Mouse (Mus musculus): Measurements from ENCODE around the gene Celsr2.

The Celsr2 gene

DNA sequence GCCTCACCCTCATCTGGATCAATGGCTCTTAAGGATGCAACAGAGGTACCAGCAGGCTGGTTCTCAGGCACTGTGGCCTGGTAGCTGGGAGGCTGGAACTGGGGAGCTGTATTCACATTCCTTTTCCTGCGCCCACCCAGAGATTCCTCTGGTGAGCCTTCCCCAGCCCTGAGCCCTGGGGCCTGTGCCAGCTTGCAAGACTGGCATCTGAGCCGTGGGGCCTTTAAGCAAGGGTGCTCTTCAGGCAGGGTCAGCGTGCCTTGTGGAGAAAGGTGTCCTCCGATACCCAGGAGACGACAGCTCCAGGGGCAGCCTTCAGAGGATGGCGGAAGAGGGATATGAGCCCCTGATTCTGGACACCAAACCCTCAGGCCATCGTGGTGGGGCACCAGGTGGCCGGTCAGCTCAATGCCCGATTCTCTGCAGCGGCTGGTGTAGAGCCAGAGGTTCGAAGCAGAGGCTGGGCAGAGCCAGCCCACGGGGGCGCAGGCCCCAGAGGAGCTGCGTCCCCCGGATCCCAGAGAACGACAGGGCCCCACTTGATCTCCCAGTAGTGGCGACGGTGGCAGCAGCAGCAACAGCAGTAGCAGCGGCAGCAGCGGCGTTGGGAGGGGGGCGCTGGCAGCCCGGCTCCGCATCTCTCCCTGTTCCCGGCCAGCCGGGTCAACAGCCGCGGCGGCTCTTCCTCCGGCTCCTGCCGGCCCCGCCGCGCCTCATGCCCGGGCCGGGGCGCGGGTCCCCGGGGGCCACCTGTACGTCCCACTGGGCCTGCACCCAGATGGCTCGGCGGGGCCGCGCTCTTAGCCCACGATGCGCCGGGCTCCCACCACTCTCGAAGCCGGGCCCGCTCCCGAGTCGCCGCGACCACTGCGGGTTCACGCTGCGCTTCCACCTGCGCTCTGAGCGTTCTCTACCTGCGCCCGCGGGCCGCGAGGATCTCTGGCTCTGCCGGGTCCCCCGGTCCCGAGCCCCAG lies at the start of gene Celsr2:
TSS of gene Celsr2 (minus strand) at position 696 of the 974 bp plus-strand sequence.
- in situ Hi-C loops (cut with MboI, MseI): no loop called here

- in situ Hi-C loops (cut with MboI, MseI): no loop called here
Observed at GRCm38 (mm10) chr3:108458866-108459265, 43.5 kb upstream of the Celsr2 start.

- in situ Hi-C loops (cut with MboI, MseI): no loop called here
Observed at GRCm38 (mm10) chr3:108458380-108458779, 43.0 kb upstream of the Celsr2 start.

- in situ Hi-C loops (cut with MboI, MseI): no loop called here
Observed at GRCm38 (mm10) chr3:108454172-108454571, 38.8 kb upstream of the Celsr2 start.

DNA sequence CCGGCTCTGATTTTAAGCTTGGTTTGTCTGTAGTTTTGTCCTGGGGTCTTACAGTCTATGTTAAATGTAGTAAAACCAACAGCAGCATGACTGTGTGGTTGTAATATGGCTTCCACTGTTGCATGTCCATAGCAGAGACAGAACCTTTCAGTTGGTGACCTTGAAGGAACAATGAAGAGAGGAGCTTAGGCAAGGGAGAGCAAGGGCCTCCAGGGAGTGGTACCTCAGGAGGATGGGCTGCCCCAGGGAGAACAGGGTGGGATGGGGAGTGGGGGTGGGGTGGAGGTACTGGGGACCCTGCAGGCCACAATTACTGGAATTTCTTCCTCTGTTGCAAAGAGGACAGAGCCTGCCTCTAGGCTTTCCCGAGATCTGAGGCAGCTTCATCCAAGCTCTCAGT lies 36.6 kb upstream of the Celsr2 start:
- in situ Hi-C loops (cut with MboI, MseI): no loop called here

- in situ Hi-C loops (cut with MboI, MseI): no loop called here
Observed at GRCm38 (mm10) chr3:108445366-108445705, 30.0 kb upstream of the Celsr2 start.

- in situ Hi-C loops (cut with MboI, MseI): no loop called here
Observed at GRCm38 (mm10) chr3:108444698-108445365, 29.5 kb upstream of the Celsr2 start, which contains the start of gene Sars. Sars (minus strand) TSS chr3:108445209.

DNA sequence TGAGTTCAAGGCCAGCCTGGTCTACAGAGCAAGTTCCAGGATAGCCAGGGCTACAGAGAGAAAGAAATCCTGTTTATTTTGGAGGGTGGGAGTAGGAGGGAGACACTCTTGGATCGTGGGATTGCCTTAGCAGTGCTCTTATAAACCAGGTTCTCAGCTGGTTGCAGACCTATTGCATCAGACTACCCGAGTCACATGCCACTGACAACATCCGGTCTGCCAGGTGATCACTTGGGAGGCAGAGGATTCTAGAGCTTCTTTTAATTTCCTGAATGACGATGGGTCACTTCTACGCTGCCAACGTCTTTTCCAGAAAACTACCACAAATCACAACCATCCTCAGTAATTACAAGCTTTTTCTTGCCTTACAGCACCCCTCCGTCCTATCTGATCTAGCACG lies 28.7 kb upstream of the Celsr2 start:
- in situ Hi-C loops (cut with MboI, MseI): no loop called here

DNA sequence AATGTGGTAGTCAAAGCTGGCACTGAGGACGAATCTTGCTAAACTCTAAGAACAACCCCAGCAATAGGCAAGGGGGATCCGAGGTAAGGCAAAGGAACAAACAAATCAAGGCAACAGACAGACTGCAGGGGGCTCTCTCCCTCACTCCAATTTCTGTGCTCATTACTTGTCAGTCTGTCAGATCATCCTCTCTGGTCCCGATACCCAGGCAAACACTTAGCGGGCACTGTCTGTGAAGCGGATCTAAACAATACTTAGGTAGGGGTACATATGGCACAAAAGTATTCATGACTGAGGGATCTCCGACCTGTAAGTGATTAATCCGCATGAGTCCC lies 21.0 kb upstream of the Celsr2 start:
- in situ Hi-C loops (cut with MboI, MseI): no loop called here

DNA sequence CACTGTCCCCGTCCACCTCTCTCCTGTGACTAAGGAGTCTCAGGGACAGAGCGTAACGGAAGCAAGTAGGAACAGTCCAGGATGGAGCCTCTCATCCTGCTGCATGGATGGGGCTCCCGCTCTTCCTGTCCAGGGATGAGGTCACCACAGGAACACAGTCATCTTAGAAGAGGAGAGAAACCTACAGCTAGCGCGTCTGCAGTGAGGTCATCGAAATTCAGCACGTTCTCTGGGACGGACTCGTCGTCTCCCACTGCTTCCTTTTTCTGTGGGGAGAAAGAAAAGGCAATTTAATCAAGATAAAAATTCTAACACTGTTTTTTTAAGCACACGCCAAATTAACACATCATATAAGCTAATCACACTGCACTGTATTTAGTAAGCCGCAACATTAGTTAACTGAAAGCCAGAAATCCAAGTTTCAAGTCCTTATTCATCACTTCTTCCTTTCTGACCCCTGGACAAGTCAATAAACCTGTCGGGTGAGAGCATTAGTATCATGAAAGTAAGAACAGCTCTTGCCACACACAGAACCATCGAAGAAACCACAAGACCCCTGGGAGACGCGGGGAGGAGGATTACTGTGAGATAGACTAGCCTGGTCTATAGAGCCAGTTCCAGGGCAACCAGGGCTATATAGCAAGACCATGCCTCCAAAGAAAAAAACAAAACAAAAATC lies 20.5 kb upstream of the Celsr2 start:
- in situ Hi-C loops (cut with MboI, MseI): no loop called here

DNA sequence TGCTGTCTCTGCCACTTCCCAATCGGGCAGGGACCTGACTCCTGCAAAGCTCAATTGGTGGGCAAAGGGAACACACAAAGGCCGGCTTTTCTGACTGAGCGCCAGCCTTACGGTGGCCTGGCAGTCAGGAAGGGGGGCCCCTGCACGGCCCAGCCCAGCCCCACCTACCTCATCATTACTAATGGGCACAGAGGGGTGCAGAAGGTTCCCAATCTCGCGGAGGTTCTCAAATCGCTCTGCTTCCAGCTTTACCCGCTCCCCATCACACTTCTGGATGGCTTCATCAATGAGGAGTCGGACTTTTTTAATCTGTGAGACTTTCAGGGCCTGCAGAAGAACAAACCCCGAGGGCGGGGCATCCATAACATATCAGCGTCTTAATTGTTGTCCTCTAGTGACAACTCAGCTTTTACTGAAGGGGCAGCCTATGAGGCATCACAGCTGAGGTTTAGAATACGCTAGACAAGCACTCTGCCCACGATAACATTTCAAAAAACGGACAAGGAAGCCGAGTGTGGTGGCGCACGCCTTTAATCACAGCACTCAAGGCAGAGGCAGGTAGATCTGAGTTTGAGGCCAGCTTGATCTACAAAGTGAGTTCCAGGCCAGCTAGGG lies 18.6 kb upstream of the Celsr2 start:
- in situ Hi-C loops (cut with MboI, MseI): no loop called here

DNA sequence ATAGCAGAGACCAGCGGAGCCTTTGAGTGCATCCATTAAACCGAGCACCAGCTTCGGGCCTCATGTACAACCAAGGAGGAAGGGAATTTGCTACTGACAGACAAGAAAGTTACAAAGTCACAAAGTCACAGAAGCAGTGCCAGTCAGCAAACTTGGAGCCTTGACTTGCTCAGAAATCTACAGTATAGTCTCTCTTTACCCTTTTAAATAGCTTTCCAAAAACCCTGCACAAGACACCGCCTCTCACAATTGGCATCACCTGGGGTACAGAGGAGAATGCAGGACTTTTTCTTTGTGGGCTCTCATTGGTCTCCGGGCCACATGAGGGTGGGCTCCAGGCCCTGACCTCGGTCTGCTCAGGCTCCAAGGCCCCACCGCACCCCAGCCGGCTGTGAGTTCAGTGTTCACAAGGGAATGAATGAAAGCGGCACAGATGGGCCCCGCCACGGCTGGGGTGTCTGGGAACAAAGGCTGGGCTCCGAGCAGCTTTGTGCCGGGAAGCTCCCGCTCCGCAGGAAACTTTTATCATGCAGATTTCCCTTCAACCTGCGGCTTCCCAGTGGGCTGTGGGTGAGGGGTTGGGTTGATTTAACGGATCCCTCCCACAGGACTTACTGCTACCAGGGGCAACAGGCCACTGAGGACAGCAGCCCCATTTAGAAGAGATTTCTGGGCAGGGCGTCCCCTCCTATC lies 18.0 kb upstream of the Celsr2 start:
- in situ Hi-C loops (cut with MboI, MseI): no loop called here

GRCm38 (mm10) chr3:108432542-108433187 lies 17.3 kb upstream of the Celsr2 start:
- in situ Hi-C loops (cut with MboI, MseI): no loop called here

DNA sequence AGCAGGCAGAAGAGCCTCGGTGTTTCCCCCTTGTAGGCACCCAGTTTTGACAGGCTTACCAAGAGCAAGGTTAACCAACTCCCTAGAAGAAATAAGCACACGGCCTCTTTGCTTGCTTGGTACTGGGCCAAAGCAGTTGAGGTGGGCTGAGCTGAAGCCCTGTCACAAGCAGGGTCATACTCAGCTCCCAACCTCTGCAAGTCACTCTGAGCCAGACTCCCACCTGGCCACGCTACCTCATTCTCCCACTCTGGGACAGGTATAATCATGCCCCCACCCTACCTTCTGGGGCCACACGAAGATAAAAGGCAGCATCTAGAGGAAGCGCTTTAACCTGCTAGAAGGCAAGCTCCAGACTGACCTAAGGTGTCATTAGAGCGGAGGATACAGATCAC lies 10.3 kb upstream of the Celsr2 start:
- in situ Hi-C loops (cut with MboI, MseI): no loop called here

- in situ Hi-C loops (cut with MboI, MseI): no loop called here
Observed at GRCm38 (mm10) chr3:108424944-108425623, 9.7 kb upstream of the Celsr2 start.

DNA sequence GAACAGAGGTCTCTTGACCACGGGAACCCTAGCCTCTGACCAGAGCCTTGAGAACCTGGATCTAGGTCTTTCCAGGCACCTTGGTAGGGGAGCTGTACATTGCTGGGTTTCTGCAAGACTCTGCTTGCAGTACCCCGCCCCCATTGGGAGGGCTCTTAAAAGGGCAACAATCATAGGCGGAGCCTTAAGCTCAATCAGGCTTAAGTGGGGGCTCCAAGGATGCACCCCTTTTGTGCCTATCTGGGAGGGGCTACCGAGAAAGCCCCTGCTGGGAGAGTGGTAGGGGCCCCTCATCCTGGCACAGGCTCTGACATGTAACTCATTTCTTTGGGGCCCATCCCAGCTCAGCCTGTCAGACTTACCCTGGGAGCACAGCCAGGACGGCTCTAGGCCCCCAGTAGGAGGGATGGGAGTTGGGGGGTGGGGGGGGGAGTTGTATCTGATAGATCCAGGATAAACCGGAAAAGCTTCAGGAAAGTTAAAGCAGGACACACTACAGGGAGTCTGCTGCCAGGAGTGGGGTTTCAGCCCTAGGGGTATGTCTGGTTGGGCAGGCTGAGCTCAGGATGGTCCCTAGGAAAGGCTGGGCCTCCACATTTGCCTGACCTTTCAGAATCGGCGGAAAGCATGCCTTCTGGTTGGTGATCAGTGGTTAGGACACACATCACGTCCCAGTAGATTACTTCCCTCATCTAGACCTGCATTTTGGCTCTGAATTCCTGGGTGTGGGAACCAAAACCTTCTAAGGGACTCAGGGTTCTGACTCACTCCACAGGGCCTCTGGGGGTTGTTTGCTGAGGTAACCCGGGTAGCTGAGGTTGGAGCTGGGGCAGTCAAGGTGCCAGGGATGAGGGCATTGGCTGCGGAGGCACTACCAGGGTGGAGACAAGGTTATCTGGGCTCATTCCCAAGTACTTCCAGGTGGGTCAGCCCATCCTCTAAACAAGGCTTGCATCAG lies 8.8 kb upstream of the Celsr2 start:
- in situ Hi-C loops (cut with MboI, MseI): no loop called here

GRCm38 (mm10) chr3:108423006-108423405 lies 7.7 kb upstream of the Celsr2 start:
- in situ Hi-C loops (cut with MboI, MseI): no loop called here

DNA sequence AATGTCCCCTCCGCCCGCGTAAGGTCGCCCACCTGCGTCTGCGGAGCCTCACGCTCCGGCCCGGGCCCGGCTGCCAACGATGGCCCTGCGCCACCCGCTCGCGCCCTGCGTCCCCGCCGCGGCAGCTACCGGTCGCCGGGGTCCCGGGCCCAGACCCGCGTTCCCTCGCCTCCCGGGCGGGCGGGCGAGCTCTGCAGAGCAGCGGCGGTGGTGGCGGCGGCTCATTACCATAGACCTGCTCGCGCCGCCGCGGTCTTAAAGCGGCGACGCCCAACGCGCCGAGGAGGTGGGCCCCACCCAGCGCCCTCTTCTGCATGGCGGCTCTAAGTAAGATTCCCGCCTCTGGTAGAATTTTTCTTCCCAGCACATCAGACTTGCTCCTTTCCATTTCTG lies 475 bp upstream of the Celsr2 start:
- in situ Hi-C loops (cut with MboI, MseI): no loop called here
